Mouse (Mus musculus) gastrocnemius, postnatal 36 days (tissue): ENCODE measurements at regions not wholly inside any gene's neighbourhood (a gene's known extent, or its start where the extent isn't known, plus 50 kb on each side); places are given as distances from the start of the nearest gene placed in this dataset.
A peak's percentile ranks its signal among the peaks of the same experiment; 100 is the strongest.

Source experiments
- DNase-seq, 2 experiments: peaks; one replicate each; pipeline ENCODE4 v3.0.0; 2022
- intact Hi-C: fragments of 180-260 bp; cut with DNase I; formaldehyde crosslinking; loops from one replicate; pipeline ENCODE4 v1.15.1; 2025

- intact Hi-C loops = no loop called here
- DNase-seq = no peak
These were observed 207.4 kb upstream of the Ccdc122 start for GRCm38 (mm10) chr14:76829161-76829510.

GRCm38 (mm10) chr14:76828453-76829160 is 208.0 kb upstream of the Ccdc122 start:
- intact Hi-C loops = no loop called here
- DNase-seq = no peak

- intact Hi-C loops = no loop called here
These were observed 212.5 kb upstream of the Ccdc122 start for GRCm38 (mm10) chr14:76824066-76824465.

GRCm38 (mm10) chr14:76822766-76823325 is 213.7 kb upstream of the Ccdc122 start:
- DNase-seq = no peak
- intact Hi-C loops = no loop called here

More at GRCm38 (mm10) chr14:76824066-76824465, 212.5 kb upstream of the Ccdc122 start:
- no peak for DNase-seq

- intact Hi-C loops = no loop called here
- DNase-seq = no peak
These were observed 214.7 kb upstream of the Ccdc122 start for GRCm38 (mm10) chr14:76821892-76822291.

- no peak for DNase-seq
- intact Hi-C loops = no loop called here
These were observed 215.1 kb upstream of the Ccdc122 start for GRCm38 (mm10) chr14:76821484-76821883.

- no peak for DNase-seq
- intact Hi-C loops = no loop called here
These were observed 215.6 kb upstream of the Ccdc122 start for GRCm38 (mm10) chr14:76820989-76821388.

GRCm38 (mm10) chr14:76819690-76820089 is 216.9 kb upstream of the Ccdc122 start:
- DNase-seq = peak; percentile 67 to 86
- intact Hi-C loops = no loop called here

- intact Hi-C loops = no loop called here
- no peak for DNase-seq
These were observed 218.1 kb upstream of the Ccdc122 start for GRCm38 (mm10) chr14:76818256-76819010.

GRCm38 (mm10) chr14:76817189-76817772 is 219.3 kb upstream of the Ccdc122 start:
- no peak for DNase-seq
- intact Hi-C loops = no loop called here

- intact Hi-C loops = no loop called here
- no peak for DNase-seq
These were observed 219.9 kb upstream of the Ccdc122 start for GRCm38 (mm10) chr14:76816666-76817065.

- intact Hi-C loops = no loop called here
- no peak for DNase-seq
These were observed 224.3 kb upstream of the Ccdc122 start for GRCm38 (mm10) chr14:76812155-76812875.

GRCm38 (mm10) chr14:76810697-76811589 is 225.6 kb upstream of the Ccdc122 start:
- intact Hi-C loops = no loop called here
- DNase-seq = no peak

- DNase-seq = no peak
- intact Hi-C loops = no loop called here
These were observed 226.5 kb upstream of the Ccdc122 start for GRCm38 (mm10) chr14:76810041-76810440.

- intact Hi-C loops = no loop called here
These were observed 227.2 kb upstream of the Ccdc122 start for GRCm38 (mm10) chr14:76809411-76809810.

GRCm38 (mm10) chr14:76805151-76805785 is 231.3 kb upstream of the Ccdc122 start:
- intact Hi-C loops = no loop called here
- DNase-seq = no peak

More at GRCm38 (mm10) chr14:76809411-76809810, 227.2 kb upstream of the Ccdc122 start:
- DNase-seq = no peak

GRCm38 (mm10) chr14:76804447-76805150 is 232.0 kb upstream of the Ccdc122 start:
- no peak for DNase-seq
- intact Hi-C loops = no loop called here

- no peak for DNase-seq
- intact Hi-C loops = no loop called here
These were observed 236.4 kb upstream of the Ccdc122 start for GRCm38 (mm10) chr14:76800181-76800580.

GRCm38 (mm10) chr14:76799741-76800140 is 236.8 kb upstream of the Ccdc122 start:
- DNase-seq = no peak
- intact Hi-C loops = no loop called here
